Mouse (Mus musculus): ENCODE measurements around the gene Ppp1r3f. TPM values are rescaled to one million over a fixed set of nuclear protein-coding genes. Genes with fewer than 3 reads are reported as not detected.

Gene Ppp1r3f
- 1.4 and 2.2 TPM in 2 replicates for polyA plus RNA-seq (2014; fragmentation: Nextera tagmentation; extraction: Ambion mirVana)

- H3K4me2 ChIP-seq (ENCODE audit: low read length), result peak within 1 kb of the TSS; percentile 57
- peak within 1 kb of the TSS; percentile 83 for H3K27ac ChIP-seq (ENCODE audit: low read depth)
- H3K9ac ChIP-seq (ENCODE audit: low read length), result peak within 1 kb of the TSS; percentile 66
- WGBS, result 12% methylated on average over 57 of the region's 65 CpGs
- 0 out of 2 replicates have a peak, but pooled peaks cover 5% of the 10 kb centered on the region for H3K4me1 ChIP-seq (replicated peaks; ENCODE audit: control insufficient read depth, insufficient read depth, low read length)
- no peaks in the 10 kb centered on the region for H3K36me3 ChIP-seq (ENCODE audit: control insufficient read depth, insufficient read depth, low read length)
- H3K27me3 ChIP-seq (replicated peaks; ENCODE audit: control insufficient read depth, insufficient read depth, low read length), result no peaks in the 10 kb centered on the region
- DNase-seq (ENCODE audit: low spot score) (peak; percentile 88), ATAC-seq (replicated peaks; ENCODE audit: low FRiP score, low TSS enrichment, low read depth) (peak; percentile 99)
- no peaks in the 10 kb centered on the region for H3K9me3 ChIP-seq (ENCODE audit: control insufficient read depth, low read length)
- H3K4me3 ChIP-seq (ENCODE audit: low read depth, low read length), result peak within 1 kb of the TSS; percentile 49
Observed at GRCm38 (mm10) chrX:7574087-7574884, at the start of gene Ppp1r3f. Gene Ppp1r3f (minus strand): TSS chrX:7574283.

DNA sequence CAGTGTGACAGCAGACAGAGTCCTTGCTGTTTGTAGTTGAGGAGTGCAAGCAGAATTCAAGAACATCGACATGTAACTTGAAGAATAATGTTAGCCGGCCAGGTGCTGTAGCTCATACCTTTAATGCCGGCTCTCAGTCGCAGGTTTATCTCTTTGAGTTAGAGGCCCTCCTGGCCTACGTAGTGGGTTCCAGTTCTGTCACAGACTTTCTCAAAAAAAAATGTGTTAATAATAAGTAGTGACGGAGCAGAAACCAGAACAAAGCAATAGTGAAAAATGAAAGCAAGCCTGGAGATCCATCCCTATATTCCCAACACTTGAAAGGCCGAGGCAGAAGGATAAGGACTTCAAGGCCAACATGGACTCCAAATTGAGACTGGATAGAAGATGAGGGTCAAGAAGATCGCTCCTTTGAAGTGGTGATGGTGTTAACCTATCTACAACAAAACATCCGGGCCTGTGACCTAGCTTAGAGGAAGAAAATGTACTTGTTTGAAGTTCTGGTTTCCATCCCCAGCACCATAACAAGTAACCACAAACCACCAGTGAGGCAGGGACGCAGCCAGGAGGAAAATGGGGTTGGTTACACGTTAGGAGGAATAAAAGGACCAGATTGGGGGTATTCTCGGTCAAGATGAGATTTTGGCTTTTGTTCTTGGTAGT, 43.9 kb upstream of the Ppp1r3f start:
- Histone ChIP-seq H3K9ac (ENCODE audit: low read length) (no peak overlapping the region), H3K4me2 (ENCODE audit: low read length) (no peak overlapping the region), H3K27ac (ENCODE audit: low read depth) (no peak overlapping the region), H3K27me3 (replicated peaks; ENCODE audit: control insufficient read depth, insufficient read depth, low read length) (no peaks in the 10 kb centered on the region), H3K4me3 (ENCODE audit: low read depth, low read length) (no peak overlapping the region), H3K9me3 (ENCODE audit: control insufficient read depth, low read length) (no peaks in the 10 kb centered on the region), H3K4me1 (replicated peaks; ENCODE audit: control insufficient read depth, insufficient read depth, low read length) (no peaks in the 10 kb centered on the region), H3K36me3 (ENCODE audit: control insufficient read depth, insufficient read depth, low read length) (no peaks in the 10 kb centered on the region)
- DNase-seq (ENCODE audit: low spot score), result no peak
- 84% methylated on average over 12 of the region's 12 CpGs for WGBS
- no peak for ATAC-seq (replicated peaks; ENCODE audit: low FRiP score, low TSS enrichment, low read depth)

DNA sequence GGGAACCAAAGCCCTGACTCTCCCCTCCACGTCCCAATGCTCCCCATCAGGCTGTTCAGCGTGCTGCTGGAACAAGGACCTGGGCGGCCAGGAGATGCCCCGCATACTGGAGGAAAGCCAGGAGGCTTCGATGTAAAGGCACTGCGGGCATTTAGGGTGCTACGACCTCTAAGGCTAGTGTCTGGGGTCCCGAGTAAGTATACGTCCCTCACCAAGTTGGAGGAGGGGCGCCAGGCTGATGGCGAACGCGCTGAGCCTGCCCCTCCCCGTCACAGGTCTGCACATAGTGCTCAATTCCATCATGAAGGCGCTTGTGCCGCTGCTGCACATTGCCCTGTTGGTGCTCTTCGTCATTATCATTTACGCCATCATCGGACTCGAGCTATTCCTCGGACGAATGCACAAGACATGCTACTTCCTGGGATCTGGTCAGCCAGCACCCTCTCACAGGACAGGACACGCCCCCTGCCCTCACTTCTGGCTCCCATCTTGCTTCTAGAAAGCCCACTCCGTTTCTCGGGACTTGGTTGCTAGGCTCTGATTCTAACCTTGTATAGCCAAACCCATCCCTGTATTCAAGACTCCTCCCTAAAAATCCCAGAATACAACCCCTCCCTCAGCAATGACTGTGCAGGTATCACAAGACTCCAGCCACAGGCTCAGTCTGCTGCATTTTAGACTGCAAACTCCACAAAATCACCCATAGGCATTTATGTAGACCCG, 36.6 kb upstream of the Ppp1r3f start:
- H3K27me3 ChIP-seq (replicated peaks; ENCODE audit: control insufficient read depth, insufficient read depth, low read length), result peaks cover 5% of the 10 kb centered on the region; the same call in 1 of the 2 replicates
- WGBS, result 24% methylated on average over 21 of the region's 26 CpGs
- peak overlapping the region; percentile 60 for H3K4me2 ChIP-seq (ENCODE audit: low read length)
- H3K4me3 ChIP-seq (ENCODE audit: low read depth, low read length), result peak overlapping the region; percentile 33
- H3K36me3 ChIP-seq (ENCODE audit: control insufficient read depth, insufficient read depth, low read length), result no peaks in the 10 kb centered on the region
- H3K4me1 ChIP-seq (replicated peaks; ENCODE audit: control insufficient read depth, insufficient read depth, low read length), result no peaks in the 10 kb centered on the region
- no peak overlapping the region for H3K9ac ChIP-seq (ENCODE audit: low read length)
- ATAC-seq (replicated peaks; ENCODE audit: low FRiP score, low TSS enrichment, low read depth) (no peak), DNase-seq (ENCODE audit: low spot score) (no peak)
- H3K9me3 ChIP-seq (ENCODE audit: control insufficient read depth, low read length), result no peaks in the 10 kb centered on the region
- H3K27ac ChIP-seq (ENCODE audit: low read depth), result no peak overlapping the region

DNA sequence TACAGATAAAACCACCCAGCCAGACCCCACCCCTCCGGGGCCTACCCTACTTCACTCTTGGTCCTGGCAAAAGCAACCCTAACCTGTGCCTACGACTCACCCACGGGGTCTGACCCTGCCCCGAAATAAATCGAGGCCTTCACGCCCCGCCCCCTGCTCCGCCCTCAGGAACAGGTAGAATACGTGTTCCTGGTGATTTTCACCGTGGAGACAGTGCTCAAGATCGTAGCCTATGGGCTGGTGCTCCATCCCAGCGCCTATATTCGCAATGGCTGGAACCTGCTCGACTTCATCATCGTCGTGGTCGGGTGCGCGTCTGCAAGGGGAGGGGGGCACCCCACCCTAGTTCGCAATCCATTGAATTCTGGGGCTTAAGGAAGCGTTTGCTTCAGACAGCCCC, 36.0 kb upstream of the Ppp1r3f start:
- H3K4me2 ChIP-seq (ENCODE audit: low read length), result peak overlapping the region; percentile 60
- ATAC-seq (replicated peaks; ENCODE audit: low FRiP score, low TSS enrichment, low read depth) (no peak), DNase-seq (ENCODE audit: low spot score) (no peak)
- peak overlapping the region; percentile 33 for H3K4me3 ChIP-seq (ENCODE audit: low read depth, low read length)
- no peak overlapping the region for H3K27ac ChIP-seq (ENCODE audit: low read depth)
- 20% methylated on average over 21 of the region's 21 CpGs for WGBS
- no peaks in the 10 kb centered on the region for H3K9me3 ChIP-seq (ENCODE audit: control insufficient read depth, low read length)
- no peaks in the 10 kb centered on the region for H3K36me3 ChIP-seq (ENCODE audit: control insufficient read depth, insufficient read depth, low read length)
- peaks cover 5% of the 10 kb centered on the region; the same call in 1 of the 2 replicates for H3K27me3 ChIP-seq (replicated peaks; ENCODE audit: control insufficient read depth, insufficient read depth, low read length)
- H3K4me1 ChIP-seq (replicated peaks; ENCODE audit: control insufficient read depth, insufficient read depth, low read length), result no peaks in the 10 kb centered on the region
- H3K9ac ChIP-seq (ENCODE audit: low read length), result no peak overlapping the region

GRCm38 (mm10) chrX:7606783-7607182, 32.7 kb upstream of the Ppp1r3f start, which contains the start of gene Cacna1f:
Gene Cacna1f (plus strand): TSS chrX:7607083.
- Histone ChIP-seq H3K27me3 (replicated peaks; ENCODE audit: control insufficient read depth, insufficient read depth, low read length) (peaks cover 5% of the 10 kb centered on the region; the same call in 1 of the 2 replicates), H3K4me1 (replicated peaks; ENCODE audit: control insufficient read depth, insufficient read depth, low read length) (no peaks in the 10 kb centered on the region), H3K9ac (ENCODE audit: low read length) (no peak within 1 kb of the TSS), H3K4me3 (ENCODE audit: low read depth, low read length) (no peak within 1 kb of the TSS), H3K27ac (ENCODE audit: low read depth) (no peak within 1 kb of the TSS), H3K4me2 (ENCODE audit: low read length) (no peak within 1 kb of the TSS), H3K9me3 (ENCODE audit: control insufficient read depth, low read length) (no peaks in the 10 kb centered on the region), H3K36me3 (ENCODE audit: control insufficient read depth, insufficient read depth, low read length) (no peaks in the 10 kb centered on the region)
- 76% methylated on average over 6 of the region's 6 CpGs for WGBS
- DNase-seq (ENCODE audit: low spot score), result no peak
- ATAC-seq (replicated peaks; ENCODE audit: low FRiP score, low TSS enrichment, low read depth), result no peak

DNA sequence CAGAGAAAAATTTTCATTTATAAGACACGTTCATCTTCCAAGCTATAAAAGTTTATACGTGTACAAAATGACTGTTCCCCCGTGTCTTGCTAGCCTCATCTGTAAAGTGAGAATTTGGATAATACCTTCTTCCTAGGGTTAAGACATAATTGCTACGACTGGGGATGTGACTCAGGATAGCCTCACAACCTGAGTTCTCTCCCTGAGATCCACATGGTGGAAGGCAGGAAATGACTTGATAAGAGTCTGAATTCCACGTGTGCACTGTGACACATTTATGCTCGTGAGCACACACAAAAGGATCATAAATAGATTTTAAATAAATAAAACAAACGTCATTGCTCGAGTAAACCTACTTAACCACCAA, 31.5 kb upstream of the Ppp1r3f start:
- Histone ChIP-seq H3K4me3 (ENCODE audit: low read depth, low read length) (no peak overlapping the region), H3K4me1 (replicated peaks; ENCODE audit: control insufficient read depth, insufficient read depth, low read length) (no peaks in the 10 kb centered on the region), H3K4me2 (ENCODE audit: low read length) (peak overlapping the region; percentile 18; the same call in 1 of the 2 replicates), H3K27ac (ENCODE audit: low read depth) (no peak overlapping the region), H3K9ac (ENCODE audit: low read length) (no peak overlapping the region), H3K9me3 (ENCODE audit: control insufficient read depth, low read length) (no peaks in the 10 kb centered on the region), H3K27me3 (replicated peaks; ENCODE audit: control insufficient read depth, insufficient read depth, low read length) (peaks cover 5% of the 10 kb centered on the region; the same call in 1 of the 2 replicates), H3K36me3 (ENCODE audit: control insufficient read depth, insufficient read depth, low read length) (no peaks in the 10 kb centered on the region)
- 33% methylated on average over 8 of the region's 8 CpGs for WGBS
- no peak for DNase-seq (ENCODE audit: low spot score)
- peak; percentile 20; the same call in 1 of the 2 replicates for ATAC-seq (replicated peaks; ENCODE audit: low FRiP score, low TSS enrichment, low read depth)

DNA sequence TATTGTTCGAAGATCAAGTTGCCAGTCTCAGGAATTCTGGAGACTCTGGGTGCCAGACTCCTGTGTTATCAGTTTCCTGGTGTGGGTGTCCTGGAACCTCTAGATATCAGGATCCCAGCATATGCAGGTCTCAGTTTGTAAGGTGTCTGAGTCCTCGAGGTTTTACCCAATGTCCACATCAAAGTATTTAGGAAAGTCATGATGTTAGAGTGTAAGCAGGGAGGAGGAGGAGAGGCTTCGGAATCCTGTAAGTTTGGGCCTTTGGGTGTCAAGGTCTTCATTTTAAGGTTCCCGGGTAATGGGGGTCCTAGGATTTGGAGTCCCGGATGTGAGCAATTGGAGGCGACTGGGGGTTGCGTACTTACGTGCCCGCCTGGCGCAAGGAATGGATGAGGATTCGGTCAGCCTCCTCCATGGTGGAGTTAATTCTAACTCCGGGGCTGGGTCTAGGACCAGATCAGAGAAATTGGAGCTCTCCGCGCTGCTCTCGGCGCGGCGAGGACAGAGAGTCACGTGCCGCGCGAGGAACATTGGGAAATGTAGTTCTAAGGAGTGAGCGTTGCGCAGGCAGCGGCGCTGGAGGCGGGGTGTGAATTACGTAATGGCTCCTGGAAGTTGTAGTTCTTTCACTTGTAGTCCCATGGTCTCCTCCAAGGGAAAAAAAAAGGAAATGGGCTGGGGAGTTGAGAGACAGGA, 30.9 kb upstream of the Ppp1r3f start, which contains the start of gene Ccdc22:
Ccdc22 (minus strand) TSS at position 639 of the 696 bp plus-strand sequence.
- peak; percentile 90 for ATAC-seq (replicated peaks; ENCODE audit: low FRiP score, low TSS enrichment, low read depth)
- no peak within 1 kb of the TSS for H3K27ac ChIP-seq (ENCODE audit: low read depth)
- peak within 1 kb of the TSS; percentile 41 for H3K9ac ChIP-seq (ENCODE audit: low read length)
- peak; percentile 73 for DNase-seq (ENCODE audit: low spot score)
- peaks cover 5% of the 10 kb centered on the region; the same call in 1 of the 2 replicates for H3K27me3 ChIP-seq (replicated peaks; ENCODE audit: control insufficient read depth, insufficient read depth, low read length)
- 16% methylated on average over 28 of the region's 28 CpGs for WGBS
- H3K36me3 ChIP-seq (ENCODE audit: control insufficient read depth, insufficient read depth, low read length), result 0 out of 2 replicates have a peak, but pooled peaks cover 1% of the 10 kb centered on the region
- no peaks in the 10 kb centered on the region for H3K9me3 ChIP-seq (ENCODE audit: control insufficient read depth, low read length)
- peak within 1 kb of the TSS; percentile 58 for H3K4me2 ChIP-seq (ENCODE audit: low read length)
- peak within 1 kb of the TSS; percentile 44 for H3K4me3 ChIP-seq (ENCODE audit: low read depth, low read length)
- no peaks in the 10 kb centered on the region for H3K4me1 ChIP-seq (replicated peaks; ENCODE audit: control insufficient read depth, insufficient read depth, low read length)

DNA sequence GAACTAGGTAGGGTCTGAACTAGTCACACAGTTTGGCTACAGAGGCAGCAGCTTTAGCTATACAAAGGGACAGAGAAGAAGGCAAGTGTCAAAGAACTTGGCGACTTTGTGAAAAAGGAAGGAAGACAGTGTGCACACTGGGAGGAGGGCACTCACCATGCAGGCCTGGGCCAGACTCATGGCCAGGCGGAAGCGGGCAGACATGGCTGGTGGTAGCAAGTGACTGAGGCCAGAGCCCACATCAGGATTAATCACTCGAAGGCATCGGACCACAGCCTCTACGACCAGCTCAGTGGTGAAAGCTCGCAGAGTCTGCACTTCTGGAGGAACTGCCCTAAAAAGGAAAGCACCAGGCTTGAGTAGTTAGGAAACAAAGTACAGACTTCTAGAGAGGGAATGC, 29.9 kb upstream of the Ppp1r3f start:
- peak overlapping the region; percentile 58 for H3K4me2 ChIP-seq (ENCODE audit: low read length)
- WGBS, result 82% methylated on average over 7 of the region's 7 CpGs
- peaks cover 5% of the 10 kb centered on the region; the same call in 1 of the 2 replicates for H3K27me3 ChIP-seq (replicated peaks; ENCODE audit: control insufficient read depth, insufficient read depth, low read length)

More for the DNA sequence above, 29.9 kb upstream of the Ppp1r3f start:
- Histone ChIP-seq H3K9me3 (ENCODE audit: control insufficient read depth, low read length) (no peaks in the 10 kb centered on the region), H3K36me3 (ENCODE audit: control insufficient read depth, insufficient read depth, low read length) (peaks cover 7% of the 10 kb centered on the region; the same call in 1 of the 2 replicates), H3K27ac (ENCODE audit: low read depth) (no peak overlapping the region), H3K4me3 (ENCODE audit: low read depth, low read length) (no peak overlapping the region), H3K4me1 (replicated peaks; ENCODE audit: control insufficient read depth, insufficient read depth, low read length) (no peaks in the 10 kb centered on the region), H3K9ac (ENCODE audit: low read length) (no peak overlapping the region)
- no peak for ATAC-seq (replicated peaks; ENCODE audit: low FRiP score, low TSS enrichment, low read depth)
- DNase-seq (ENCODE audit: low spot score), result no peak
